Mouse (Mus musculus) inflammation-experienced regulatory T-cells, adult 6 months (primary cell): ENCODE results near the gene Med19. TPM values are rescaled to one million over a fixed set of nuclear protein-coding genes. Genes with fewer than 3 reads are reported as not detected.
A peak's percentile ranks its signal among the peaks of the same experiment; 100 is the strongest.
"Not testable (repeated sequence)": the region's sequence is repeated elsewhere in the genome, so short reads cannot be mapped to it uniquely, and the experiment has no call there.

Source experiments
- ATAC-seq: one replicate; pipeline ENCODE4 v1.8.0; 2017
- polyA plus RNA-seq, 3 experiments: library from polyadenylated mRNA; unstranded; fragments of 100-300 nt; shearing (Covaris generic); gene quantifications; one replicate each; pipeline ENCODE4 v1.2.1; 2017

The Med19 gene
- polyA plus RNA-seq, 3 experiments from 2014 or later, result 16.8 to 20.5 (median 18.9) TPM

GRCm38 (mm10) chr2:84669828-84670568 is 8.2 kb upstream of the Med19 start:
- peak; percentile 5 for ATAC-seq

- peak; percentile 99 for ATAC-seq
Observed at GRCm38 (mm10) chr2:84670569-84670933, 7.7 kb upstream of the Med19 start, which contains the start of gene Selenoh. Gene Selenoh (minus strand): TSS chr2:84670770.

- ATAC-seq, result not testable (repeated sequence)
Observed at GRCm38 (mm10) chr2:84671535-84671934, 6.7 kb upstream of the Med19 start.

- ATAC-seq, result peak; percentile 5
Observed at GRCm38 (mm10) chr2:84677270-84677967, 783 bp upstream of the Med19 start.

- no peak for ATAC-seq
Observed at GRCm38 (mm10) chr2:84679016-84679415, 814 bp downstream of the Med19 start, which contains the start of gene Tmx2. Gene Tmx2 (minus strand): TSS chr2:84679140.

- ATAC-seq, result no peak
Observed at GRCm38 (mm10) chr2:84682605-84683183, 4.5 kb downstream of the Med19 start.

GRCm38 (mm10) chr2:84688080-84688844 is 10.1 kb downstream of the Med19 start:
- no peak for ATAC-seq

- no peak for ATAC-seq
Observed at GRCm38 (mm10) chr2:84690050-84690449, 11.8 kb downstream of the Med19 start.

GRCm38 (mm10) chr2:84695007-84695695 is 16.9 kb downstream of the Med19 start:
- no peak for ATAC-seq

- ATAC-seq, result no peak
Observed at GRCm38 (mm10) chr2:84703497-84703896, 25.3 kb downstream of the Med19 start.

GRCm38 (mm10) chr2:84704329-84704728 is 26.1 kb downstream of the Med19 start:
- ATAC-seq, result no peak

- no peak for ATAC-seq
Observed at GRCm38 (mm10) chr2:84705295-84705694, 27.1 kb downstream of the Med19 start.

GRCm38 (mm10) chr2:84707523-84707922 is 29.3 kb downstream of the Med19 start:
- no peak for ATAC-seq

- ATAC-seq, result no peak
Observed at GRCm38 (mm10) chr2:84711898-84712297, 33.7 kb downstream of the Med19 start.

GRCm38 (mm10) chr2:84714422-84714810 is 36.2 kb downstream of the Med19 start:
- no peak for ATAC-seq

GRCm38 (mm10) chr2:84714811-84715561 is 36.8 kb downstream of the Med19 start, which contains the start of gene Zdhhc5:
Gene Zdhhc5 (minus strand): TSS chr2:84715180.
- peak; percentile 68 for ATAC-seq

GRCm38 (mm10) chr2:84715562-84716361 is 37.6 kb downstream of the Med19 start:
- peak; percentile 88 for ATAC-seq

- no peak for ATAC-seq
Observed at GRCm38 (mm10) chr2:84716423-84717355, 38.5 kb downstream of the Med19 start.

GRCm38 (mm10) chr2:84717357-84717756 is 39.2 kb downstream of the Med19 start:
- ATAC-seq, result no peak
